Mouse (Mus musculus): ENCODE measurements around the gene Dip2b.

The Dip2b gene

DNA sequence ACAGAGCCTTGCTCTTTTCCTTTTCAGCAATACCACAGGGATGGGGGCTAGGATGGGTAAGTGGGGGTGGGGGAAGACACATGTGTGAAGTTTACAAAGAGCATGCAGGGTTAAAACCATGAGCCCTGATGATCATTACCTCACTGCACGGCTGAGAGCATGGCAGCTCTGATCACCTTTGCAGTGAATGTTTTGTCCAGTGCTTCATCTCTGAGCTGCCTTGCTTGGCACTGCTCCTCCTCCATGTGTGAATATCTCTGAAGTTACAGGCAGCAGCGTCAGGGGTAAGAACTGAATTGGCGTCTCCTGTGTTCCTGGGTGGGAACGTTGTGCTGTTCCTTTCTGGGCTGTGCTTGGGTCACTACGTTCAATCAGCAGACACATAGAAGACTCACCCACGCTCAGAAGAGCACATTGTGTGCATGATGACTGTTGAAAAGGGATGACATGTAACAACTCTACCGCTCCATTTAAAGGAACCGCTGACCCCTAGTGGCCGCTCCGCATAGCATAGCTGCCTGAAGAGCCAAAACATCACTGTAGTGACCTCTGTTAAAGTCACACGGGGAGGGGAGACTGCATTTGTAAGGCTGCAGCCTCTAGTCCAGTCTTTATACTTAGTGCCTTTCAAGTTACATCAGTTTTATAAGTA is 88.1 kb downstream of the Dip2b start:
- DNase-seq (ENCODE audit: low read depth, low spot score) = peak; percentile 74

DNA sequence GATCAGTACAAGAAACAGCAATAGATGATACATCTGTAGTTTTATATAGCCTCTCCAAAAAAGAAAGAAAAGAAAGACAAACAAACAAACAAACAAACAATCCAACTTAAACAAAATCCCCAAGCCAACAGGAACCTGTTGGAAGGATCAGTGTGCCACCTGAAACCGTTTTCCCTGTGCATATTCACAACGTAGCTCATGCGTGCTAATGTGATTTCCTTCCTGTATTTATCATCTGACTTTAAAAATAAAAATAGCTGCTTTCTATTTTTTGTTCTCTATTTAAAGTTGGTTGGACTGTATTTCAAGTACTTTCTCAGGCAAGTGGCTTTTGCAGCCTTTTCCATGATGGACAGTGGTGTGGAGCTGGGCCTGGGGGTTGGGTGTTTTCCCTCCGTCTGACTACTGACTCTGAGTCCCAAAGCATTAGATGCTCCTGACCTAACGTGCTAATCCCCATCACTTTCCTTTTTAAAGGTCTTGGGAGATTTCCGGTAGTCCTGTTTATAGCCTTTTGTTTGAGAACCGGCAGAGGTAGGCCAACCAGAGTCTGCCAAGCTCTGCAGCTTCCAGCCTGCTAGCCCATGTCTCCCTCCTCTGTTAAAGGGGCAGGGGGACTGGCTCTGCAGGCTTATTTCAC is 90.8 kb downstream of the Dip2b start:
- no peak for DNase-seq (ENCODE audit: low read depth, low spot score)

DNA sequence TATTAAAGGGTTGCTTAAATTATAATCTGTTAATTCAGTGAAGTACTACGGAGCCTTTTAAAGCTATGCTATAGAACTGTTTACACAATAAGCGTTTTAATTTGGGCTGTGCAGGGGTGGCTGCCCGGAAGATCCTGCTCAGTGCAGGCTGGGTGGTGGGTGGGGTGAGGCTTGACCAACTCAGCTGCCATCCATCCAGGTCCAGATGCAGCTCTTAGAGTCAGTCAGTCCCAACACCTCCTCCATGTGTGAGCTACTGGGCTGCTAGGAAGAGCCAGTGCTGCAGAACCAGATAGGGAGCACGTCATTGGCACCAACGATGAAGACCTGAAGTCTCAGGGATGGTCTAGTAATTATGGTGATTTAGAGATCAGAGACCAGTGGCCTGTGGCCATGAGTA is 101.2 kb downstream of the Dip2b start:
- DNase-seq (ENCODE audit: low read depth, low spot score) = no peak

DNA sequence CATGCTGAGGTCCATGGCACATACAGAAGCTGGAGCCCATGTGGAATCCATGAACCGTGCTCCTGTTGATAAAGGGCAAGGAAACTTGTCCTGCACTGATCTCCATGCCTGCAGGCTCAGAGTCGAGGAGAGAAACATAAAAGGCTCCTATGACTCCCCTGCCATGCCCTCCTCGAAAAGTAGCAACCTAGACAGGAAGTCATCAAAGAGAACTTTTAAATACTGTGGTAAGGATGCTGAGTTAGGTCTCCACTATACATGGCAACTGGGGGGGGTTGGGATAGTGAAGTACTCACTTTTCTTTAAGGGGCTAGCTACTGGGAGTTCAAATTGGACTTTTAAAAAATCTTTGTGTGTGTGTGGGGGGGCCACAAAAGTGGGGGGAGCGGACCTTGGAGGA is 102.0 kb downstream of the Dip2b start:
- no peak for DNase-seq (ENCODE audit: low read depth, low spot score)

DNA sequence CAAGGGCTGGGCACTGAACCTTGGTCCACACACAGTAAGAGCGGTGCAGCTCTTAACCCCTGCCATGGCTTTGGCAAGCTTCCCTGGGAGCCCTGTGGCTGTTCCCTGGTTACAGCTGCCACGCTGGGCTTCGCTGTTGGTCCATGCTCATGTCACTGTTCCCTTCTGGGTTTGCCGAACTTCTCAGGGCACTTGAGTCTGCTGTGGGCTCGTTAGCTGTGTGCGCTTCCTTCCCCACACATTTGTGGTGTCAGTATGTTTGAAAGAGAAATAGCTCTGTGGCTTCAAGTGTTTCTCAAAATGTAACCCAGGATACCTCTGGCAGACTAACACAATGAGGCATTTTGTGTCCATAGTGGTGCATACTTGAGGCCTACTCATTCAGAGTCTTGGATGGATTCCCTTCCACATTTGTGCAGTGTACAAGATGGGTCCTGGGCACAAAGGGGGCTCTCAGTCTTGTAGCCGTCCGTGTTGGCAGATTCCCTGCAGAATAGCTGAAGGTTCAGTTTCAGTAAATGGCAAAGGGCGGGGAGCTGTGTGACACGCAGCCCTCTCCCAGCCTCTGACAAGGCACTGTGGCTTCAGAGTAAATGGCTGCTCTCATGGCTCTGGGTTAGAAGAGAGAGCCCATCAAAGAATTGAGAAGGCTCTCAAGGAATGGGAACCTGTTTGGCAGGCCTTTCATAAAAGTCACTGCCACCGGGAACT is 104.8 kb downstream of the Dip2b start:
- DNase-seq (ENCODE audit: low read depth, low spot score) = peak; percentile 63

DNA sequence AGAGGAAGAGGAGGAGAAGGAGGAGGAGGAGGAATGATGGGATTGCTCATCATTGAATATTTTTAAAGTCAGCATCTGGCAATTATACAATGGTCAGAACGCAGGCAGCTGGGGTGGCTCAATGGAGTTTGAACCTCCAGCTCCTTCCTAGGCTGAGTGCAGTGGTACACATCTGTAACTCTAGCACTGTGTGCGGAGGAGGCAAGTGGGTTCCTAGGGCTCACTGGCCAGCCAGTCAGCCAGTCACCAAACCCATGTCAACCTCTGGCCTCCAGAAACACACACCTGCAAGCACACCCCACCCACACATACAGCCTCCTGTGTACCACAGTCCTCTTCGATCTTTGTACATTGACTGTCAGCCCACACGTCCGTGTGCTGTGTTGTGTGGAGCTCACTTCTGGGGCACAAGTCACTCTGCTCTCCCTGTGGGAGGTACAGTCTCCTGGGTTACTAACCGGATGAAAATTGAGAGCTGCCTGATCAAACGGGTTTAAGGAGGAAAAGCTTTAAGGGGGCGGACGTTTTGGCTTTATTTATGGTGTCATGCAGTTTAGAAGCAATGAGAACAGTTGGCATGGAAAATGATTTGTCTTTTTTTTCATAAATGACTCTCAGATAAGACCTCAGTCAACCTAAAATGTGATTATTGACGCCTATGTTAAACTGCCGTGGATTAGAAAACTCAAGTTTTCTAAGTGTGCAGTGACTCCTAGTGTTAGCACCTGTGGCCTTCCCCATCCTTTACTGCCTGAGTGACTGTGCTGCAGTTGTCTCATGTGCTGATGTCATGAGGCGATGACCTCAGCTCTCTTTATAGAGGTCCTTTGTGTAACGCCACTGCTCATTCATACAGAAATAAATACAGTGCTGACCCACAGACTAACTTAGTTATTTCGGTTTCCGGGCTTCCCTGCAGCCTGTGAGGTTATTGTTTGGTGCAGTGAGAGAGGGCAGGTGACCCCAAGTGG is 106.7 kb downstream of the Dip2b start:
- DNase-seq (ENCODE audit: low read depth, low spot score) = peak; percentile 50

DNA sequence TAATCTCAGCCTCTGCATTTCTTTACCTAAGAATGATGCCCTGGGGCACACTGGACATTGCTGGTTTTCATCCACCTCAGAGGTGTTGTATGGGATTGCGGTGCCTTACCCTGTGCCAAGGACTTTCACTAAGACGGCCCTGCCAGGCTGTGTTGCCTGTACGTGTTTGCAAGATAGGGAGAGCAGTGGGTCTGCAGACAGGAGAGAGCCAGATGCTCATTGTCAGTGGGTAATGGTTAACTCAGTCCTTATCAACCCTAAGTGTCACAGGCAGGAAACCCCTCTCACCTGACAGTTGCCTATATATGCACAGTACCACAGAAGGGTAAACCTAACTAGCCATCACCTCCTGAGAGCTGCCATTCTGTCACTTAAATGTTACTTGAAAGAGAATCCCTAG is 107.5 kb downstream of the Dip2b start:
- no peak for DNase-seq (ENCODE audit: low read depth, low spot score)

DNA sequence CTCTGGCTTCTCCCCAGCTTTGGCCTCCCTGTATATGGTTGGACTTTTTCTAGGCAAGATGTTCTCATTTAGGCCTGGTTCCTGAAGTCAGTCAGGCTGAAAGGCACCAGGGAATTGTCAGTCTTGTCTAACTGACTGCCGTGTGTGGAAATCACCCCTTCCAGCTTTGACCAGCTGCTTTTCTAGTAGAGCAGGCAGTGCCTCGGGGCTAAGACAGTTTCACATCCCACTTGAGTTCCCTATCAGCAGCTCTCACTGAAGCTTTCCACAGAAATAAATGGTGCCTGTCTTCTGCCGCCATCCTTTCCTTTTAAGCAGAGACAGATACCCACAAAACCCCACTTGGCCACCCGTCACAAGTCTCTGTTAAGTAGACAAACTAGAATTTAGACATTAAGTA is 112.1 kb downstream of the Dip2b start:
- no peak for DNase-seq (ENCODE audit: low read depth, low spot score)

DNA sequence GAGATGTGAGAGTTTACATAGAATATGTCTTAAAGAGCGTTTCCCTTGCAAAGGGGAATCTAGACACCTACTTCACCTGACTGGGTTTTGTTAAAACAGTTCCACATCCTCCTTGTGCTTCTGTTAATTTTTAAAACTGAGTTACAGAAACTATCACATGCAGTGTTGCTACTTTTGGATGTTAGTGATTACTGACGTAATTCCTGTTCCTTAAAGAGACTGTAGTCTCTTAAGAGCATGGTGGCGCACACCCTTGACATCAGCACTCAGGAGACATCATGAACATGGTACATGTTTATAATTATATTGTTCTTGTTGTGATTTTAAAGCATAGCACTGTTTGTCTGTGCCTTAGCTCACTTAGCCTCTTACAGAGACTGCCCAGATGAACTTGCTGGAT is 113.9 kb downstream of the Dip2b start:
- DNase-seq (ENCODE audit: low read depth, low spot score) = no peak

DNA sequence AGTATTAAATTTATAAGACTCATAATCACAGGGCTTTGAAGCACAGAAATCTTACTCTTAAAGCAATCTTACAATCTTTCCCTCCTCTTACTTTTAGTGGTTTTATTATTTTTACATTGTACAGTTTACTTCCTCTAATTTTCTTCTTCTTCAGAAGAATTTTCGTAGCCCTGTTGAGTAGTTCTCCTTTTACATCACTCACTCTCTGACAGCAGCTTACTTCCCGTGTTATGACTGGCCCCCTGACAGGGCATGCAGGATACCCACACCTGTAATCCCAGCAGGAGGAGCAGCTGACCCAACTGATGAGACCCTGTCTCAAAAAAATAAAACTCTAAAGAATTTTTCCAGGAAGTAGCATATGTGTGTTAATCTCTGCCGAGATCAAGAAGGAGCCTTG is 114.6 kb downstream of the Dip2b start:
- DNase-seq (ENCODE audit: low read depth, low spot score) = no peak

DNA sequence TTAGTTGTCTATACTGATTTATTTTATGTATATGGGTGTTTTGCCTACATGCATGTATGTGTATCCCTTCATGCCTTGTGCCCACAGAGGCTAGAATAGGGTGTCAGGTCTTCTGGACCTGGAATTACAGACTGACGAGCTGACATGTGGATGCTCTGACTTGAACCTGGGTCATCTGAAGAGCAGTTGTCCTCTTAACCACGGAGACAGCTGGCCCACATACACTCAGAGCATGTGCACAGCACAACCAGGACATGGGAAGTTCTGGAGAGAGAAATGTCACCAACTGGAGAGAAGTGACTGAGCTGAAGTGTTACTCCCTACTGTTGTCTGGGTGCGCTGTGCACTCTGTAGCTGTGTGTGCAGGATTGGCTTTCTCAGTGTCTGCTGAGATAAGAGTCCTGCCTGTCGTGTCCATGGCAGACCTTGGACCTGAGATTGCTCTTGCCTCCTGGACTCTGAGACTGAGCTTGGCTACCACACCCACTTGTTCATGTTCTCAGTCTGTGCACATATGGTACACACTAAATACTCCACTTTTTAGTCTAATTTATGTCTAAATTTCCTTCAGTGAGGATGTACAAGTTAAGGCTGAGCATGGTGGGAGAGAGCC is 117.7 kb downstream of the Dip2b start:
- DNase-seq (ENCODE audit: low read depth, low spot score) = no peak

DNA sequence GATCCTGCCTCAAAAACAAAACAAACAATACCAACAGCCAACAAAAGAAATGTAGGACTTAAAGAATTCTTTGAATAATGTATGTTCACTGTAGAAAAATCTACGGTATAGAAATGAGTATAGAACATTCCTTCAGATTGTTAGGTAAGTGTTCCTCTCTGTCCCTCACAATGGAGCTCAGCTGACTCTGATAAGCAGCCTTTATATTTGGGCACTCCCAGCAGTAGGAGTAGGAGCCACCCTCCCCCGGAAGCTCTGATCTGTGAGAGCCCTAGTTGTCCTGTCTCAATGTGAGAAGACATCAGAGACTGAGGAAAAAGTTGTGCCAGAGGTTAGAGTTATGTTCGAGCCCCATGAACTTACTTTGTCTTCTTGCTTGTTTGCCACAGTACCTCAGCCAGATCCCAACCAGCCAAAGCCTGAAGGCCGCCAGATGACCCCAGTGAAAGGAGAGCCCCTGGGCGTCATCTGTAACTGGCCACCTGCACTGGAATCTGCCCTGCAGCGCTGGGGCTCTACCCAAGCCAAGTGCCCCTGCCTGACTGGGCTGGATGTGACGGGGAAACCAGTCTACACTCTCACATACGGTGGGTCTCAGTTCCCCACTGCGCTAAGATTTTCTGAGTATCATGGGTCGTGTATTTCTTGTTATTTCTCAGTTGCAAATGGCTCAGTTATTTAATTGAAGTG is 118.5 kb downstream of the Dip2b start:
- no peak for DNase-seq (ENCODE audit: low read depth, low spot score)

DNA sequence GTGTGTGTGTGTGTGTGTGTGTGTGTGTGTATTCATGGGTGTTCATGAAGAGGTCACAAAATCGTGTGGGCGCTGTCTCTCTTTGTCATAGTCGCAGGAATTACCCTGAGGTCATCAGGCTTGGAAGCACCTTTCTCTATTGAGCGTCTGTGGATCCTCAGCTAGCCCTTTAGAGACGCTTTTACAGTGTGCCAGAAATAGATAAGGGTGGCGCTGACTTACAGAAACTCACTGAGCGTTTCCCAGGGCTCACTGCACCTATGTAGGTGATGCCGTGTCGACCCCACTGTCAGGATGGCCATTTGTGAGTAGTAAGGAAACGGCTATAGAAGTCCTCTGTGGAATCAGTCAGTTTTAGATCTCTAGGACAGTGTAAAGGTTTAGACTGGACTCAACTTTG is 120.5 kb downstream of the Dip2b start:
- no peak for DNase-seq (ENCODE audit: low read depth, low spot score)

DNA sequence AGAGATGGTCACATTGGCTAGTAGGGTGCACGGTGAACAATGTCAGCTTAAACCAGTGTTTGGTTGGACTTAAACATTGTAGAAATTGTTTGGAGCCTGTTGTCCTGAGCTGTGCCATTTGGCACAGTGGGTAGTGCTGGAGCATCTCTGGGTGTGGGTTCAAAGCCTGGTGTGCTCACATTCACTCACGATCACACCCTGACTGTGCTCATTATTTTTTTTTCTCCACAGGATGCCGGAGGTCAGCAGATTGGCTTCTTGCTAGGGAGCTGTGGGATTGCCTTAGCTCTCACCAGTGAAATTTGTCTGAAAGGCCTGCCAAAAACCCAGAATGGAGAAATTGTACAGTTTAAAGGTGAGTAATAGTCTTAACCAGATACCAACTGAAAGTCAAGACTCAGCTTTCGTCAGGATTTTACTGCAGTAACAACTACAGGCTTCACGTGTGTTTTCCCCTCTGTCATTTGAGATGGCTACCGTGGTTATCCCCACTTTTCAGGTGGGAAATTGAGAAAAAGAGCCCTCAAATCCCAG is 123.3 kb downstream of the Dip2b start:
- DNase-seq (ENCODE audit: low read depth, low spot score) = no peak

DNA sequence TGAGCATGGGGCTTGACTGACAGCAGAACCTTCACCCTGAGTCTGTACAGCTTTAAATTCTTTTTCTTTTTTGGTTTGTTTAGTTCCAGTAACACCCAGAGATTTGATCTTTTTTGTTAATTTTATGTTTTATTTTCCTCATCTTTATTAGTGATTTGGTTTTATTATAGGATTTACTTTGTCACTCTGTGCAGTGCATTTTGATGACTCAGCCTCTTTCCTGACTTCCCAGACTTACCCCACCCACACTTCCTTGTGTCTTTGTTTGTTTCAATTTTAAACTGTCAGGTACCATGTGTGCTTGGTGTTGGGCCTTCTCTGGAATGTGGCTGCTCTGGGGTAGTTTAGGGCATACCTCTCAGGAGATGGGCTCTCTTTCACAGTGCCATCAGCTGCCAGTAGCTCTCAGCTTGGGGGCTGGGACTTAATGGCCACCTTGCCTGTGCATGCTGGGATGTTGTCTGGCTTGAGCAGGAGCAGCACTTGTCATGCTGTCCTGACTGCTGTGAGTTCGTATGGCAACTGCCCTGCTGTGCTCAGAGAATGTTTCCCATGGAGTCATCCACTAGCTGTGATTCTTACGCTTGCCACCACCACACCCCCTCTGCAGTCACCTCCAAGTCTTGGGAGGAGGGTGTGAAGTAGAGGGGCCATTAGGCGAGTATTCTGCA is 125.1 kb downstream of the Dip2b start:
- no peak for DNase-seq (ENCODE audit: low read depth, low spot score)

DNA sequence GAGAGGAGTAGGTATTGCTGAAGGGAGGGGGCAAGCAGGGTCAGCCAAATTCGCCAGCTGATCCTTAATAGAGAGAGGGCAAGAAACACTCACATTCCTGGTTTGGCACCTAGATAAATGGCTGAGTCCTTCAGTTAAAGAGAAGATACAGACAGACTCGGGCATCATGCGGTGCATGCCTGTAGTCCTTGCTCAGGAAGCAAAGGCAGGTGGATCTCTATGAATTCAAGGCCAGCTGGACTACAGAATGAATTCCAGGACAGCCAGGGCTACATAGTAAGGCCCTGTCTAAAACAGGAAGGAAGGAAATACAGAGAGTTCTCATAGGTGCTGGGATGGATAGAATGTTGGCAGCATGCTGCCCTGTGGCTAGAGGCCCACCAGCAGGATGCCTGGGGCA is 128.0 kb downstream of the Dip2b start:
- no peak for DNase-seq (ENCODE audit: low read depth, low spot score)

DNA sequence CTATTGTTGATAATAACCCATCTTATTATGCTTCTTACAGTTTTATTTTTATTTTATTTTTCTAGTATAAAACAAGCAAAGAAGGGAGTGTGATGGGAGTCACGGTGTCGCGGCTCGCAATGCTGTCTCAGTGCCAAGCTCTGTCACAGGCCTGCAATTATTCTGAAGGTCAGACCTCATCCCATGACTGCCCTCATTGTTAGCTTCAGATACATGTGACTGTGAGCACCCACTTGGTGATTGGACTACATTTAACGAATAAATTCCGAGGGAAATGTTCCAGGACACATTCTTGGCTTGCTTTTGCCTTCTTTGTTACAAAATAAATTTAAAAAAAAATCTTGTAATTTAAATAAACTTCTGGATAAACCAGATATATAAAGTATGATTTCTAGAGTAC is 129.3 kb downstream of the Dip2b start:
- peak; percentile 77 for DNase-seq (ENCODE audit: low read depth, low spot score)

DNA sequence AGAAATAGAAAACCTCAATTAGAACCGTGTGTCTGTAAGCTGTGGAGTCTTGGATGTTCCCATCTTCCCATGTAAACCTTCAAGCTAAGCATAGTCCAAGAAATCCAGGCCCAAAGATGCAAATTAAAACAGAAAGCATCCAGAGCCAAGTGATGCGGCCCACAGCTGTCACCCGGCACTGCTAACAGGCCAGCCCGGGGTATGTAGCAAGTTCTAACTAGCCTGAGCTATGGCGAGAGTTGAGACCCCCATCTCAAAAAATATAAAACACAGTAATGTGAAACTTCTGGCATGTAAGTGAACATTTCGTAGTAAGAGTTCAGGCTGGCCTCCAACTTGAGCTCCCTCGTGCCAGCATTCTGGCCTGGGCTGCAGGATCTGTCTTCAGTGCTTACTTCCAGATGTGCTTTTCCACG is 129.7 kb downstream of the Dip2b start:
- DNase-seq (ENCODE audit: low read depth, low spot score) = no peak

DNA sequence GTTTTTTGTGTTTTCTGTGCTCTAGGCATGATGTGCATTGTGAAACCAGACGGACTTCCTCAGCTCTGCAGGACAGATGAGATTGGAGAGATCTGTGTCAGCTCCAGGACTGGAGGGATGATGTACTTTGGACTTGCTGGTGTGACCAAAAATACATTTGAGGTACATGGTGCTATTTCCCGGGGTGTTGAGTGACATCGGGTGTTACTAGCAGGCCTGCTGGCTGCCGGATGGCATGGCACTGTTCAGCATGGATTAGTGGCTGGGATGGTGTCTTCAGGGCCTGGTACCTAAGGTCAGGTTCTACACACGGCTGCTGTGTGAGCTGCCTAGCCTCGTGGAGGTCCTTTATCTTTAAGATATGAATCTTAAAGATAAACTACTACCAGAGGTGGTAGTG is 136.7 kb downstream of the Dip2b start:
- no peak for DNase-seq (ENCODE audit: low read depth, low spot score)

DNA sequence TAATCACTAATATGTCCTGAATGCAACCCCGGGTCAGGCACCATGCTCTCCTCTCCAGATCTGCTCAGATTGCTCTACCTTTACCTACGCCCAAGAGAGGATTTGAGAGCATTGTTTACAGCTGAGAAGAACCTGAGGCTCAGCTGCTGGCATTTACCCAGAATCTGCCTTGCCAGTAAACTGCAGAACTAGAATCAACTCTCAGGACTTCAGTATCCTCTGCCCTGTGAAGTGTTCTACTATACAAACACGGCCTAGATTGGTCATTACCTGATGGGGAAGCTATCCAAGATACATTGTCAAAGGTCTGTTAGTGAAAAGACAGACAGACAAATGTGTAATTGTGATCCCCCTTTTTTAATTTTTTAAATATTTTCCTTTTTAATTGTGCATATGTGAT is 138.7 kb downstream of the Dip2b start:
- no peak for DNase-seq (ENCODE audit: low read depth, low spot score)
